ENCODE assay signal across 9 mouse cellular contexts in the genomic region with DNA sequence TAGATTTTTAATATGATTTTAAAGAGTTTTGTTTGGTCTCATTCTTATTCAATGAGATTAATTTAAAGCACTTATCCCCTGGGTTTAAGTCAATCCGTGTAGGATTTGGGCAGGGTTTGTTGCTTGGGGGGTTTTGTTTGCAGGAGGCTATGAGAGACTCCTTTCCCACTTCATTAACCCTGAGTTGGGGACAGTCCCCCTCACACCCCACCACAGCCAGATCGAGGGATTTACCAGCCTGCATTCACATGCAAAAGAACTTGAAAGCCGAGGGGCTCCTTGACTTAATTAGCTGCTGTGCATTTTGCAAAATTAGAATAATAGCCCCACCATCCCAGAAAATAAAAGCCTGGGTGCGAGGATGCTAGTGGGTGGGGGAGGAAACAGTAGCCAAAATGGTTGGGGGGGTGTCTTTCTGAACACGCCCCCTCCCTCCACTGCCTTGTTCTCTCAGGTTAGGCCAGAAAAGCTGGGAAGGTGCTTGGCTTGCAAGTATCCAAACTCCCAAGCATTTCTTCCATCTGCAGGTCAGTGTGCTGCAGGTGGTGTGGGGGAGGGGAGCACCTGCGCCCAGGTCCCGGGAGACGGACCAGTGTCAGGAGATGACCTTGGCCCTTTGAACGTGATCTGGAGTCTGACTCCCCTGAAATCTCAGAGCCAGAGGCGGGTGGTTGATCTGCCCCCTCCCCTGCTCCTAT. TPM values are rescaled to one million over a fixed set of nuclear protein-coding genes. Genes with fewer than 3 reads are reported as not detected.
DNase-seq lines count a peak whose midpoint lies in the region; ATAC-seq and TF ChIP-seq lines count a peak whose summit lies in the region.
"Had no signal": no experiment of that assay in that cellular context is flagged by ENCODE, and none has a peak within 500 bp of the region (broad histone marks: within the 10 kb centered on the region; RNA-seq: fewer than 3 reads in every experiment).

No protein-coding gene starts in this region.

- H3K36me3 ChIP-seq in kidney, postnatal 0 days (ENCODE audit: insufficient read depth, low read length): peaks cover 13% of the 10 kb centered on the region; the same call in 1 of the 2 replicates
- H3K36me3 ChIP-seq in forebrain, embryonic 10.5 days (replicated peaks): peaks cover 30% of the 10 kb centered on the region
- peaks cover 18% of the 10 kb centered on the region for H3K36me3 ChIP-seq in intestine, embryonic 14.5 days (ENCODE audit: control insufficient read depth, insufficient read depth, low read length)
- peaks cover 6% of the 10 kb centered on the region for H3K36me3 ChIP-seq in midbrain, postnatal 0 days (ENCODE audit: insufficient read depth, low read length)

- no peak for DNase-seq in kidney, postnatal 0 days (ENCODE audit: low spot score)
- DNase-seq in kidney, postnatal 4 days: no peak
- peak; percentile 49 for DNase-seq in forebrain, embryonic 10.5 days (ENCODE audit: extremely low spot score, low spot score)
- DNase-seq in intestine, embryonic 14.5 days (ENCODE audit: low spot score): no peak
- no peak for DNase-seq in midbrain, postnatal 0 days (ENCODE audit: low spot score)
- no peak for DNase-seq in layer of hippocampus, adult 9-10 months (ENCODE audit: low spot score)
- DNase-seq in gastrocnemius, adult 18-20 months (ENCODE audit: low spot score): no peak
- DNase-seq: thymus, postnatal 36 days had no signal

- H3K4me1 ChIP-seq in kidney, postnatal 0 days (replicated peaks; ENCODE audit: insufficient read depth, low read length): peaks cover 15% of the 10 kb centered on the region; the same call in 1 of the 2 replicates
- H3K4me1 ChIP-seq in forebrain, embryonic 10.5 days: peaks cover 70% of the 10 kb centered on the region
- H3K4me1 ChIP-seq in intestine, embryonic 14.5 days (replicated peaks; ENCODE audit: control insufficient read depth, insufficient read depth, low read length): no peaks in the 10 kb centered on the region
- no peaks in the 10 kb centered on the region; the same call in 1 of the 2 replicates for H3K4me1 ChIP-seq in midbrain, postnatal 0 days (ENCODE audit: insufficient read depth, low read length)

- 0 out of 2 replicates have a peak, but pooled peaks have one; percentile 3 for ATAC-seq in kidney, postnatal 0 days (replicated peaks; ENCODE audit: low FRiP score, low read depth)
- ATAC-seq in intestine, embryonic 14.5 days (replicated peaks; ENCODE audit: low FRiP score, low TSS enrichment, low read depth): no peak
- ATAC-seq in midbrain, postnatal 0 days (ENCODE audit: low FRiP score): no peak
- ATAC-seq in CD4-positive, CD25-positive, alpha-beta regulatory T cell, adult 4 months: no peak

- TF ChIP-seq CTCF in kidney, postnatal 0 days (IDR thresholded peaks at IDR 0.05; ENCODE audit: low read depth): no peak
- no peak for TF ChIP-seq CTCF in midbrain, postnatal 0 days (IDR thresholded peaks at IDR 0.05)

- peaks cover 44% of the 10 kb centered on the region for H3K27me3 ChIP-seq in kidney, postnatal 0 days (ENCODE audit: insufficient read depth, low read length)
- H3K27me3 ChIP-seq in forebrain, embryonic 10.5 days (ENCODE audit: poor library complexity, severe bottlenecking): peaks cover 100% of the 10 kb centered on the region
- H3K27me3 ChIP-seq in intestine, embryonic 14.5 days (replicated peaks; ENCODE audit: control insufficient read depth, insufficient read depth, low read length): peaks cover 66% of the 10 kb centered on the region
- peaks cover 30% of the 10 kb centered on the region for H3K27me3 ChIP-seq in midbrain, postnatal 0 days (ENCODE audit: insufficient read depth, low read length)

- no peak overlapping the region for H3K9ac ChIP-seq in kidney, postnatal 0 days (ENCODE audit: low read depth, low read length)
- H3K9ac ChIP-seq in intestine, embryonic 14.5 days (ENCODE audit: low read length): no peak overlapping the region
- peak overlapping the region; percentile 37; the same call in 1 of the 2 replicates for H3K9ac ChIP-seq in midbrain, postnatal 0 days (replicated peaks; ENCODE audit: low read length, poor library complexity, severe bottlenecking)

- H3K9me3 ChIP-seq in kidney, postnatal 0 days (replicated peaks; ENCODE audit: low read length): no peaks in the 10 kb centered on the region
- H3K9me3 ChIP-seq in forebrain, embryonic 10.5 days: no peaks in the 10 kb centered on the region
- H3K9me3 ChIP-seq in intestine, embryonic 14.5 days (ENCODE audit: control insufficient read depth, low read length): no peaks in the 10 kb centered on the region
- no peaks in the 10 kb centered on the region for H3K9me3 ChIP-seq in midbrain, postnatal 0 days (ENCODE audit: low read length)

- WGBS in kidney, postnatal 0 days: 10% methylated on average over 10 of the region's 10 CpGs
- 2% methylated on average over 10 of the region's 10 CpGs for WGBS in forebrain, embryonic 10.5 days
- WGBS in intestine, embryonic 14.5 days: 10% methylated on average over 10 of the region's 10 CpGs
- 10% methylated on average over 10 of the region's 10 CpGs for WGBS in midbrain, postnatal 0 days

- peak overlapping the region; percentile 24 for H3K4me3 ChIP-seq in kidney, postnatal 0 days (replicated peaks; ENCODE audit: low read depth, low read length)
- peak overlapping the region; percentile 44 for H3K4me3 ChIP-seq in forebrain, embryonic 10.5 days
- no peak overlapping the region for H3K4me3 ChIP-seq in intestine, embryonic 14.5 days (ENCODE audit: low read depth, low read length)
- peak overlapping the region; percentile 27 for H3K4me3 ChIP-seq in midbrain, postnatal 0 days (ENCODE audit: low read depth, low read length)

- H3K27ac ChIP-seq in kidney, postnatal 0 days: no peak overlapping the region
- peak overlapping the region; percentile 49 for H3K27ac ChIP-seq in forebrain, embryonic 10.5 days
- H3K27ac ChIP-seq in intestine, embryonic 14.5 days (ENCODE audit: low read depth): no peak overlapping the region
- H3K27ac ChIP-seq in midbrain, postnatal 0 days (ENCODE audit: low read depth, low read length): peak overlapping the region; percentile 73

- H3K4me2 ChIP-seq in kidney, postnatal 0 days (ENCODE audit: low read length): peak overlapping the region; percentile 39
- H3K4me2 ChIP-seq in intestine, embryonic 14.5 days (ENCODE audit: low read length): peak overlapping the region; percentile 31; the same call in 1 of the 2 replicates
- peak overlapping the region; percentile 40 for H3K4me2 ChIP-seq in midbrain, postnatal 0 days (ENCODE audit: low read depth, low read length, poor library complexity, severe bottlenecking)

RNA-seq across cellular contexts. Expression of a gene that starts 8.6 kb away (rescaled TPM):
- not detected in 2 replicates for polyA plus RNA-seq in kidney, postnatal 0 days (2015; fragmentation: Nextera tagmentation; extraction: Ambion mirVana)
- polyA plus RNA-seq in forebrain, embryonic 10.5 days (2016; fragmentation: Nextera tagmentation; extraction: Ambion mirVana): 0.17 and 0.74 TPM in 2 replicates
- not detected in 2 replicates for polyA plus RNA-seq in intestine, embryonic 14.5 days (2014; fragmentation: Nextera tagmentation; extraction: Ambion mirVana)
- total RNA-seq in midbrain, postnatal 0 days (2014; rRNA removed): 36.8 and 49.0 TPM in 2 replicates
- 36.8 and 36.9 TPM in 2 replicates for polyA plus RNA-seq in midbrain, postnatal 0 days (2015; fragmentation: Nextera tagmentation; extraction: Ambion mirVana)
- polyA plus RNA-seq in CD4-positive, CD25-positive, alpha-beta regulatory T cell, adult 4 months (2017; shearing (Covaris generic)): not detected
- total RNA-seq in gastrocnemius, adult 18-20 months (2021): not detected

Comparison
In these comparisons a context has a peak if more than half of its experiments do, and no peak if none do; other contexts are left out.
1. H3K27ac ChIP-seq: peak in forebrain, embryonic 10.5 days (single experiment) and midbrain, postnatal 0 days (single experiment); none in kidney, postnatal 0 days (single experiment) and intestine, embryonic 14.5 days (single experiment).
2. RNA of a gene that starts 8.6 kb away (polyA plus RNA-seq): 36.8 to 36.9 TPM in midbrain, postnatal 0 days; 0.17 to 0.74 TPM in forebrain, embryonic 10.5 days, not detected in kidney, postnatal 0 days, not detected in intestine, embryonic 14.5 days and not detected in CD4-positive, CD25-positive, alpha-beta regulatory T cell, adult 4 months; every median in the first group is over 10 times any median in the second.
3. Peak in every context shown above with its lines, with median percentiles within 50 percentile points of each other: H3K4me2 ChIP-seq.